Mouse (Mus musculus) lung, postnatal 0 days (tissue): ENCODE measurements around the gene Upk1b.

Source experiments
- CTCF ChIP-seq: IDR thresholded peaks from 2 replicates; pipeline ENCODE4 v1.5.1; 2016; ENCODE audit warnings: antibody characterized with exemption, mild to moderate bottlenecking
- EP300 ChIP-seq: IDR thresholded peaks from 2 replicates; pipeline ENCODE4 v1.6.1; 2016; ENCODE audit warnings: antibody characterized with exemption, mild to moderate bottlenecking, control low read depth

DNA sequence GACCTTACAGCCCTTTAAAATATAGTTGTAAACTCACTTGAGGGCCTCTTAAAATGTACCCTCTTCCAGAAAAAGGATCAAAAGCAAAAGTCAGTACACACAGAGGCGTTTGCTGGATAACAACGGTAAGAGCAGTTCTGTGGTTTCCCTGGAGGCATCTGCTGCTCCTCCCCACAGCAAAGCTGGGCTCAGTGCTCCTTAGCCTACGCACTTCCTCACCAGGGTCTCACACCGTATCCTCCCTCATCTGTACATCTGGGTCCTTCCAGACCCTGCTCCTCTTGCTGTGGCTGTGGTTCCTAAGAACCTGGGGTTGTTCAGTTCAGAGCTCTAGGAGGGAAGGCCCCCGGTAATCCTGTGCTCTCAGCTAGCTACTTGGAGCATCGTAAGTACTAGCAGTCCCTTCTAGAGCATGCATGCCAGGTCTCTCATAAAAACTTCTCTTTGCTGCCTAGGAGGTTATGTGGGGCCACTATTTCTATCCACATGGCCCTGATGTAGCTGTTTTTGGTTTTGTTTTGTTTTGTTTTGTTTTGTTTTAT, 39.2 kb downstream of the Upk1b start:
- no peak for TF ChIP-seq CTCF
- TF ChIP-seq EP300, result no peak
